Mouse (Mus musculus) urinary bladder, postnatal 4 days (tissue): ENCODE measurements around the gene Gm20388.

Source experiments
- DNase-seq, 2 experiments: peaks; one replicate each; pipeline ENCODE4 v3.0.0; 2021 to 2022; ENCODE audit warnings: low spot score in 2 of 2

The Gm20388 gene

GRCm38 (mm10) chr8:120738771-120739170, 828.1 kb downstream of the Gm20388 start:
- DNase-seq = no peak

GRCm38 (mm10) chr8:120739526-120739925, 828.9 kb downstream of the Gm20388 start:
- no peak for DNase-seq

- no peak for DNase-seq
Measured at GRCm38 (mm10) chr8:120740579-120740978, 829.9 kb downstream of the Gm20388 start.

- DNase-seq = no peak
Measured at GRCm38 (mm10) chr8:120741001-120741400, 830.4 kb downstream of the Gm20388 start.

- DNase-seq = no peak
Measured at GRCm38 (mm10) chr8:120741815-120742530, 831.3 kb downstream of the Gm20388 start.

- DNase-seq = no peak
Measured at GRCm38 (mm10) chr8:120743149-120743897, 832.7 kb downstream of the Gm20388 start.

- DNase-seq = no peak
Measured at GRCm38 (mm10) chr8:120743898-120744290, 833.3 kb downstream of the Gm20388 start.

GRCm38 (mm10) chr8:120744448-120744847, 833.8 kb downstream of the Gm20388 start:
- no peak for DNase-seq

- no peak for DNase-seq
Measured at GRCm38 (mm10) chr8:120745226-120745625, 834.6 kb downstream of the Gm20388 start.

GRCm38 (mm10) chr8:120746007-120746701, 835.5 kb downstream of the Gm20388 start:
- no peak for DNase-seq

GRCm38 (mm10) chr8:120747286-120747685, 836.6 kb downstream of the Gm20388 start:
- no peak for DNase-seq

GRCm38 (mm10) chr8:120750616-120751015, 840.0 kb downstream of the Gm20388 start:
- no peak for DNase-seq

GRCm38 (mm10) chr8:120751226-120752081, 840.8 kb downstream of the Gm20388 start:
- no peak for DNase-seq

- DNase-seq = peak; percentile 75 to 76
Measured at GRCm38 (mm10) chr8:120752082-120752452, 841.4 kb downstream of the Gm20388 start.

GRCm38 (mm10) chr8:120753476-120753875, 842.8 kb downstream of the Gm20388 start:
- no peak for DNase-seq

GRCm38 (mm10) chr8:120755306-120756297, 845.0 kb downstream of the Gm20388 start:
- DNase-seq = no peak

- DNase-seq = no peak
Measured at GRCm38 (mm10) chr8:120758005-120758404, 847.4 kb downstream of the Gm20388 start.

- DNase-seq = no peak
Measured at GRCm38 (mm10) chr8:120759847-120760246, 849.2 kb downstream of the Gm20388 start.

GRCm38 (mm10) chr8:120760341-120761215, 849.9 kb downstream of the Gm20388 start:
- DNase-seq = no peak
